Mouse (Mus musculus) midbrain, embryonic 16.5 days (tissue): ENCODE results near the gene Hmgxb4. TPM values are rescaled to one million over a fixed set of nuclear protein-coding genes. Genes with fewer than 3 reads are reported as not detected.

ENCODE experiments used
- ATAC-seq: fragments of 200-750 bp; cut with Nextera tagmentation; 2 replicates; pipeline ENCODE4 v1.8.0; 2017; ENCODE audit warnings: moderate TSS enrichment
- H3K27ac ChIP-seq: fragments of 300-500 bp; sonication (generic); 2 replicates; pipeline ENCODE4 v1.5.1; 2014; ENCODE audit warnings: mild to moderate bottlenecking, low read length, mixed read lengths
- H3K27me3 ChIP-seq: fragments of 300-500 bp; sonication (generic); 2 replicates; pipeline ENCODE4 v1.6.1; 2014; ENCODE audit warnings: low read depth, low read length, mixed read lengths; ENCODE audit not compliant: control insufficient read depth, insufficient read depth
- H3K36me3 ChIP-seq: fragments of 300-500 bp; sonication (generic); 2 replicates; pipeline ENCODE4 v1.6.1; 2014; ENCODE audit warnings: mild to moderate bottlenecking, low read length, moderate library complexity, mixed read lengths; ENCODE audit not compliant: control insufficient read depth, insufficient read depth
- H3K4me1 ChIP-seq: fragments of 300-500 bp; sonication (generic); 2 replicates; pipeline ENCODE4 v1.6.1; 2014; ENCODE audit warnings: mild to moderate bottlenecking, low read length, mixed read lengths; ENCODE audit not compliant: control insufficient read depth, insufficient read depth
- H3K4me2 ChIP-seq: fragments of 300-500 bp; sonication (generic); 2 replicates; pipeline ENCODE4 v1.6.1; 2014; ENCODE audit warnings: mild to moderate bottlenecking, low read length, mixed read lengths
- H3K4me3 ChIP-seq: fragments of 300-500 bp; sonication (generic); 2 replicates; pipeline ENCODE4 v1.5.1; 2014; ENCODE audit warnings: low read depth, mild to moderate bottlenecking, low read length, moderate library complexity, mixed read lengths
- H3K9ac ChIP-seq: fragments of 300-500 bp; sonication (generic); 2 replicates; pipeline ENCODE4 v1.6.1; 2014; ENCODE audit warnings: low read depth, low read length, mixed read lengths
- H3K9me3 ChIP-seq: fragments of 300-500 bp; sonication (generic); replicated peaks from 2 replicates; pipeline ENCODE4 v1.6.1; 2014; ENCODE audit warnings: mild to moderate bottlenecking, low read length, mixed read lengths; ENCODE audit not compliant: control insufficient read depth, poor library complexity, severe bottlenecking
- WGBS: fragments of 180-500 bp; shearing (Covaris S2); extraction: QIAGEN DNeasy Blood & Tissue Kit; methylation state at CpG from one replicate; pipeline ENCODE4 v1.1.7; 2014; 5-methylcytosine and 5-hydroxymethylcytosine counted together
- polyA plus RNA-seq: library from polyadenylated mRNA; unstranded; fragments of >200 nt; fragmentation: Nextera tagmentation; extraction: Ambion mirVana; gene quantifications from 2 replicates; pipeline ENCODE4 v1.2.1, GENCODE M21; 2015

Gene Hmgxb4
- polyA plus RNA-seq, 1 experiment from 2014 or later, result 42.7 TPM

DNA sequence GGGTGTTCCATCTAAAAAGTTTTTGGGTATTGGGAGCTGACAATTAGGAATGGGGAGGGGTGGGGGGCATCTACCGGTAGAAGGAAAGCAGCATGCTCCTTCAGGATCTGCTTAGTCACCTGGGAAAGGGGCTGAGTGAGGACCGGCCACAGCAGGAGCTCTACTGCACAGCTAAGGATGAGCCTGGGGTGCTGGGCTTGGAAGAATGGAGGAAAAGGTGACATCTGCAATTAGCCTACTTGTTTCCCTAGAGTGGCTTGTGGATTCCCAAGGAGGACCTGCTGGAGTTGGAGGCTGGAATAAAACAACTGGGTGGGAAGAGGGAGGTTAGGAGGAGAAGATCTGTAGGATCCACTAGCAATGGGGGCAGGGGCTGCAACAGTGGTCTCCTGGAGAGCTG, 20.4 kb downstream of the Hmgxb4 start:
- ATAC-seq, result no peak
- H3K27me3 ChIP-seq, result no peaks in the 10 kb centered on the region
- no peak overlapping the region for H3K4me2 ChIP-seq
- no peaks in the 10 kb centered on the region for H3K4me1 ChIP-seq
- no peak overlapping the region for H3K9ac ChIP-seq
- H3K4me3 ChIP-seq, result no peak overlapping the region
- H3K27ac ChIP-seq, result no peak overlapping the region
- H3K36me3 ChIP-seq, result peaks cover 11% of the 10 kb centered on the region
- WGBS, result 40% methylated on average over 2 of the region's 2 CpGs
- H3K9me3 ChIP-seq, result no peaks in the 10 kb centered on the region

- peaks cover 8% of the 10 kb centered on the region for H3K36me3 ChIP-seq
- H3K4me3 ChIP-seq, result no peak overlapping the region
- H3K9me3 ChIP-seq, result no peaks in the 10 kb centered on the region
- 78% methylated on average over 3 of the region's 3 CpGs for WGBS
- no peak for ATAC-seq
- H3K9ac ChIP-seq, result no peak overlapping the region
- H3K4me1 ChIP-seq, result no peaks in the 10 kb centered on the region
- no peaks in the 10 kb centered on the region for H3K27me3 ChIP-seq
- H3K4me2 ChIP-seq, result no peak overlapping the region
- no peak overlapping the region for H3K27ac ChIP-seq
These were observed 20.8 kb downstream of the Hmgxb4 start for GRCm38 (mm10) chr8:75013964-75014363.

- H3K4me3 ChIP-seq, result no peak overlapping the region
- 63% methylated on average over 2 of the region's 2 CpGs for WGBS
- no peak overlapping the region for H3K4me2 ChIP-seq
- no peaks in the 10 kb centered on the region for H3K9me3 ChIP-seq
- H3K4me1 ChIP-seq, result no peaks in the 10 kb centered on the region
- H3K36me3 ChIP-seq, result no peaks in the 10 kb centered on the region
- no peaks in the 10 kb centered on the region for H3K27me3 ChIP-seq
- H3K9ac ChIP-seq, result no peak overlapping the region
- no peak for ATAC-seq
- H3K27ac ChIP-seq, result no peak overlapping the region
These were observed 22.8 kb downstream of the Hmgxb4 start for GRCm38 (mm10) chr8:75015981-75016380.

- H3K9ac ChIP-seq, result no peak overlapping the region
- H3K4me2 ChIP-seq, result no peak overlapping the region
- WGBS, result 82% methylated on average over 1 of the region's 1 CpGs
- no peaks in the 10 kb centered on the region for H3K4me1 ChIP-seq
- no peaks in the 10 kb centered on the region for H3K9me3 ChIP-seq
- ATAC-seq, result no peak
- no peak overlapping the region for H3K27ac ChIP-seq
- no peak overlapping the region for H3K4me3 ChIP-seq
- no peaks in the 10 kb centered on the region for H3K27me3 ChIP-seq
- peaks cover 2% of the 10 kb centered on the region; the same call in 1 of the 2 replicates for H3K36me3 ChIP-seq
These were observed 23.3 kb downstream of the Hmgxb4 start for GRCm38 (mm10) chr8:75016422-75016821.

GRCm38 (mm10) chr8:75018274-75018972, 25.3 kb downstream of the Hmgxb4 start:
- no peak overlapping the region for H3K27ac ChIP-seq
- no peaks in the 10 kb centered on the region for H3K27me3 ChIP-seq
- no peak overlapping the region for H3K4me2 ChIP-seq
- no peak overlapping the region for H3K4me3 ChIP-seq
- no peak for ATAC-seq
- no peaks in the 10 kb centered on the region for H3K9me3 ChIP-seq
- H3K9ac ChIP-seq, result no peak overlapping the region
- WGBS, result 37% methylated on average over 5 of the region's 5 CpGs
- no peaks in the 10 kb centered on the region for H3K4me1 ChIP-seq
- H3K36me3 ChIP-seq, result peaks cover 15% of the 10 kb centered on the region

GRCm38 (mm10) chr8:75023660-75024316, 30.6 kb downstream of the Hmgxb4 start:
- H3K36me3 ChIP-seq, result peaks cover 42% of the 10 kb centered on the region
- no peak overlapping the region for H3K4me3 ChIP-seq
- H3K9me3 ChIP-seq, result no peaks in the 10 kb centered on the region
- H3K27ac ChIP-seq, result no peak overlapping the region
- no peak overlapping the region for H3K9ac ChIP-seq
- no peaks in the 10 kb centered on the region for H3K27me3 ChIP-seq
- no peak for ATAC-seq
- H3K4me1 ChIP-seq, result no peaks in the 10 kb centered on the region
- WGBS, result 94% methylated on average over 3 of the region's 3 CpGs
- H3K4me2 ChIP-seq, result no peak overlapping the region

DNA sequence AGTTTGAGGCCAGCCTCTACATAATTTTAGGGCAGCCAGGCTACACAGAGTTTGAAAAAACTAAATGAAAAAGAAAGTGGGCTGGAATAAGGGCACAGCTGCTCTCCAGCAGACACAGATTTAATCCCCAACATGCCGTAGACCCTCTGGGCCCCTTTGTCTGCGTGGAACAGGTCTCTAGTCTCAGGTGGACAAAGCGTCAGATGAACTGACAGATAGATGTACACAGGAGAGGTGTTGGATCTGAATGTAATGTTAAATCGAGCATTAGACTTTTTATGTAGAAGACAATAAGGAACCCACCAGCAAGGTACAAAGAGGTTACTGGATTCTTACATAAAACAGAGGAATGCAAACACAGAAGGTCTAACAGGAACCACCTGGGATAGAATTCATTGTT, 32.7 kb downstream of the Hmgxb4 start:
- WGBS, result 94% methylated on average over 4 of the region's 4 CpGs
- H3K9ac ChIP-seq, result no peak overlapping the region
- no peaks in the 10 kb centered on the region for H3K9me3 ChIP-seq
- no peaks in the 10 kb centered on the region for H3K4me1 ChIP-seq
- no peak overlapping the region for H3K4me3 ChIP-seq
- no peaks in the 10 kb centered on the region for H3K27me3 ChIP-seq
- peaks cover 53% of the 10 kb centered on the region for H3K36me3 ChIP-seq
- no peak overlapping the region for H3K27ac ChIP-seq
- no peak for ATAC-seq
- no peak overlapping the region for H3K4me2 ChIP-seq

GRCm38 (mm10) chr8:75030453-75031024, 37.4 kb downstream of the Hmgxb4 start:
- Histone ChIP-seq H3K27ac (no peak overlapping the region), H3K4me2 (no peak overlapping the region), H3K27me3 (no peaks in the 10 kb centered on the region), H3K9ac (no peak overlapping the region), H3K36me3 (peaks cover 24% of the 10 kb centered on the region), H3K4me3 (no peak overlapping the region), H3K9me3 (no peaks in the 10 kb centered on the region), H3K4me1 (peaks cover 12% of the 10 kb centered on the region; the same call in 1 of the 2 replicates)
- no peak for ATAC-seq
- WGBS, result 98% methylated on average over 3 of the region's 3 CpGs

DNA sequence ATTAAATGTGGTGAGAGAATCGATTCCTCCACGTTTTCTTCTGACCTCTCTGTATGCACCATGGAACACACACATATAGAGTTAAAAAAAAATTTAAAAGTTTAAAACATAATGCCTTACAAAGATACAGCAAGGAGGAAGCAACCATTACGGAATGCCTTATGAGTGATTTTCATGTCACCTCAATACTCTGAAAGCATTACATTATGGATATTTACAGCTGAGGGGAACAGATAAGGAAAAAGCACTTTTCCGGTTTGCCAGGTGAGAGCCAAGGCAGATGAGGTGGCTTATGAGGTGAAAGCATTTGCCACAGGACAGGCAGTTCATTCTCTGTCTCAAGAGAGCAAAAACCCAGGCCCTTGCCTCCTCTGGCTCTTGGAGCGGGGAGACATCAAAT, 39.8 kb downstream of the Hmgxb4 start:
- Histone ChIP-seq H3K9ac (peak overlapping the region; percentile 67), H3K36me3 (peaks cover 13% of the 10 kb centered on the region), H3K4me1 (peaks cover 12% of the 10 kb centered on the region; the same call in 1 of the 2 replicates), H3K27ac (peak overlapping the region; percentile 85), H3K4me2 (peak overlapping the region; percentile 94), H3K9me3 (no peaks in the 10 kb centered on the region), H3K27me3 (no peaks in the 10 kb centered on the region), H3K4me3 (peak overlapping the region; percentile 71)
- no peak for ATAC-seq
- 64% methylated on average over 5 of the region's 5 CpGs for WGBS
